ENCODE assay signal across 9 mouse cellular contexts in the genomic region with DNA sequence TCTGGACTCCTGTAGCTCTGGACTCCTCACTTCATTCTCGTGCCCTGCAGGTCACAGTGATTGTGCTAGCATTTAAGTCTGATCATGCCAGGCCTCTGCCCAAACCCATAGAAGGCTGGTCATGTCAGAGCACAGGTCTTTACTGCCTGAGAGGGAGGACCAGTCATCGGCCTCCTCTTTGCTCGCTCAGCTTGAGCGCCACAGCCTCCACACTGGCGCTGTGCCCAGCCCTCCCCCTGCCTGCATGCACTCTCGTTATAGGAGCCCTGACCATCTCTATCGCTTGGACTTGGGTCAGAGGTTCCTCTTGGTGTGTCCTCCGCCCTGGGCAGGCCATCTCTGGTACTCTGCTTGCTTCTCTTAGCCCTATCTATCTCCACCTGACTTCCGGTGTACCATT.
DNase-seq lines count a peak whose midpoint lies in the region; ATAC-seq and TF ChIP-seq lines count a peak whose summit lies in the region.
"Had no signal": no experiment of that assay in that cellular context is flagged by ENCODE, and none has a peak within 500 bp of the region (broad histone marks: within the 10 kb centered on the region; RNA-seq: fewer than 3 reads in every experiment).

No protein-coding gene starts in this region.

- WGBS in hindbrain, postnatal 0 days: 40% methylated on average over 9 of the region's 9 CpGs
- WGBS in hindbrain, embryonic 12.5 days: 72% methylated on average over 9 of the region's 9 CpGs
- WGBS in embryonic facial prominence, embryonic 12.5 days: 47% methylated on average over 9 of the region's 9 CpGs
- 41% methylated on average over 9 of the region's 9 CpGs for WGBS in limb, embryonic 12.5 days
- WGBS in thymus, adult 2 months: 66% methylated on average over 9 of the region's 9 CpGs

- no peaks in the 10 kb centered on the region for H3K9me3 ChIP-seq in hindbrain, postnatal 0 days (ENCODE audit: low read length)
- H3K9me3 ChIP-seq in hindbrain, embryonic 12.5 days (replicated peaks): no peaks in the 10 kb centered on the region
- H3K9me3 ChIP-seq in embryonic facial prominence, embryonic 12.5 days: no peaks in the 10 kb centered on the region
- no peaks in the 10 kb centered on the region for H3K9me3 ChIP-seq in limb, embryonic 12.5 days
- H3K9me3 ChIP-seq: liver, embryonic 13.5 days had no signal

- ATAC-seq in hindbrain, postnatal 0 days: peak; percentile 21; the same call in 1 of the 2 replicates
- no peak for ATAC-seq in hindbrain, embryonic 12.5 days (ENCODE audit: low FRiP score)
- 0 out of 2 replicates have a peak, but pooled peaks have one; percentile 24 for ATAC-seq in embryonic facial prominence, embryonic 12.5 days (ENCODE audit: insufficient number of reproducible peaks, insufficient read depth, low FRiP score, low TSS enrichment)
- peak; percentile 38; the same call in 1 of the 2 replicates for ATAC-seq in limb, embryonic 12.5 days (ENCODE audit: insufficient number of reproducible peaks, insufficient read depth, low FRiP score, low TSS enrichment, low read depth)

- H3K9ac ChIP-seq in hindbrain, postnatal 0 days (replicated peaks; ENCODE audit: low read length): no peak overlapping the region
- no peak overlapping the region for H3K9ac ChIP-seq in hindbrain, embryonic 12.5 days
- H3K9ac ChIP-seq in embryonic facial prominence, embryonic 12.5 days: no peak overlapping the region
- H3K9ac ChIP-seq in limb, embryonic 12.5 days (replicated peaks): no peak overlapping the region
- H3K9ac ChIP-seq: liver, embryonic 13.5 days had no signal

- no peaks in the 10 kb centered on the region for H3K36me3 ChIP-seq in hindbrain, postnatal 0 days (ENCODE audit: insufficient read depth, low read length)
- no peaks in the 10 kb centered on the region for H3K36me3 ChIP-seq in hindbrain, embryonic 12.5 days
- no peaks in the 10 kb centered on the region for H3K36me3 ChIP-seq in embryonic facial prominence, embryonic 12.5 days
- H3K36me3 ChIP-seq in limb, embryonic 12.5 days: no peaks in the 10 kb centered on the region
- H3K36me3 ChIP-seq in thymus, adult 2 months (ENCODE audit: control insufficient read depth, insufficient read depth, low read length): no peaks in the 10 kb centered on the region
- H3K36me3 ChIP-seq: liver, embryonic 13.5 days had no signal

- no peak overlapping the region for H3K4me3 ChIP-seq in hindbrain, postnatal 0 days (ENCODE audit: low read length)
- H3K4me3 ChIP-seq in hindbrain, embryonic 12.5 days: no peak overlapping the region
- no peak overlapping the region for H3K4me3 ChIP-seq in embryonic facial prominence, embryonic 12.5 days
- H3K4me3 ChIP-seq in limb, embryonic 12.5 days (replicated peaks): no peak overlapping the region
- no peak overlapping the region for H3K4me3 ChIP-seq in thymus, adult 2 months (ENCODE audit: control insufficient read depth, insufficient read depth, low read length)
- H3K4me3 ChIP-seq: liver, embryonic 13.5 days had no signal

- H3K4me1 ChIP-seq in hindbrain, postnatal 0 days (ENCODE audit: insufficient read depth, low read length): peaks cover 5% of the 10 kb centered on the region
- peaks cover 11% of the 10 kb centered on the region for H3K4me1 ChIP-seq in hindbrain, embryonic 12.5 days
- H3K4me1 ChIP-seq in embryonic facial prominence, embryonic 12.5 days: peaks cover 16% of the 10 kb centered on the region
- H3K4me1 ChIP-seq in limb, embryonic 12.5 days (replicated peaks): peaks cover 22% of the 10 kb centered on the region
- no peaks in the 10 kb centered on the region for H3K4me1 ChIP-seq in thymus, adult 2 months (replicated peaks; ENCODE audit: control insufficient read depth, insufficient read depth, low read length)
- H3K4me1 ChIP-seq: liver, embryonic 13.5 days had no signal

- no peak for TF ChIP-seq POLR2A in thymus, adult 2 months (IDR thresholded peaks at IDR 0.05; ENCODE audit: control insufficient read depth, extremely low read depth, insufficient read depth, low read length, poor library complexity)

- H3K4me2 ChIP-seq in hindbrain, postnatal 0 days (ENCODE audit: low read depth, low read length): 0 out of 2 replicates have a peak overlapping the region, but pooled peaks have one; percentile 13
- no peak overlapping the region for H3K4me2 ChIP-seq in hindbrain, embryonic 12.5 days (replicated peaks)
- peak overlapping the region; percentile 14; the same call in 1 of the 2 replicates for H3K4me2 ChIP-seq in embryonic facial prominence, embryonic 12.5 days (replicated peaks)
- H3K4me2 ChIP-seq in limb, embryonic 12.5 days: peak overlapping the region; percentile 18
- H3K4me2 ChIP-seq: liver, embryonic 13.5 days had no signal

- DNase-seq in adrenal gland, adult 2 months: peak; percentile 20
- no peak for DNase-seq in adrenal gland, adult 8-10 months
- DNase-seq in hindbrain, postnatal 0 days (ENCODE audit: low spot score): peak; percentile 54
- no peak for DNase-seq in urinary bladder, adult 18-20 months (ENCODE audit: low spot score in 2 of 2)
- DNase-seq in thymus, adult 2 months: no peak
- DNase-seq: liver, embryonic 13.5 days had no signal

- H3K27ac ChIP-seq in hindbrain, postnatal 0 days: no peak overlapping the region
- no peak overlapping the region for H3K27ac ChIP-seq in hindbrain, embryonic 12.5 days
- peak overlapping the region; percentile 65 for H3K27ac ChIP-seq in embryonic facial prominence, embryonic 12.5 days
- H3K27ac ChIP-seq in limb, embryonic 12.5 days: peak overlapping the region; percentile 18; the same call in 1 of the 2 replicates
- H3K27ac ChIP-seq in thymus, adult 2 months (ENCODE audit: control insufficient read depth, insufficient read depth, low read length): no peak overlapping the region
- H3K27ac ChIP-seq: liver, embryonic 13.5 days had no signal

- no peaks in the 10 kb centered on the region for H3K27me3 ChIP-seq in hindbrain, postnatal 0 days (ENCODE audit: insufficient read depth, low read length)
- H3K27me3 ChIP-seq in hindbrain, embryonic 12.5 days: no peaks in the 10 kb centered on the region
- no peaks in the 10 kb centered on the region for H3K27me3 ChIP-seq in embryonic facial prominence, embryonic 12.5 days
- H3K27me3 ChIP-seq in limb, embryonic 12.5 days: peaks cover 3% of the 10 kb centered on the region; the same call in 1 of the 2 replicates
- H3K27me3 ChIP-seq in thymus, adult 2 months (ENCODE audit: control insufficient read depth, insufficient read depth, low read length): no peaks in the 10 kb centered on the region; the same call in 1 of the 2 replicates
- H3K27me3 ChIP-seq: liver, embryonic 13.5 days had no signal

- TF ChIP-seq CTCF in hindbrain, postnatal 0 days (IDR thresholded peaks at IDR 0.05; ENCODE audit: low read depth): no peak
- TF ChIP-seq CTCF in thymus, adult 2 months (IDR thresholded peaks at IDR 0.05; ENCODE audit: borderline replicate concordance, control insufficient read depth, extremely low read depth, insufficient read depth, low read length, poor library complexity): no peak

Comparison
In these comparisons a context has a peak if more than half of its experiments do, and no peak if none do; other contexts are left out.
1. DNase-seq: peak in adrenal gland, adult 2 months (single experiment) and hindbrain, postnatal 0 days (single experiment); none in adrenal gland, adult 8-10 months (single experiment), urinary bladder, adult 18-20 months (0 of 2) and thymus, adult 2 months (single experiment).
2. H3K27ac ChIP-seq: peak in embryonic facial prominence, embryonic 12.5 days (single experiment) and limb, embryonic 12.5 days (single experiment); none in hindbrain, postnatal 0 days (single experiment), hindbrain, embryonic 12.5 days (single experiment) and thymus, adult 2 months (single experiment).